Mouse (Mus musculus) liver, adult 2 months (tissue): ENCODE results near the gene Plppr4.

Source experiments
- CTCF ChIP-seq: fragments of 200-500 bp; IDR thresholded peaks from 2 replicates; pipeline ENCODE4 v1.5.1; 2011; ENCODE audit warnings: low read depth, low read length, control low read depth
- POLR2A ChIP-seq: fragments of 200-500 bp; IDR thresholded peaks from 2 replicates; pipeline ENCODE4 v1.6.1; 2011; ENCODE audit warnings: low read length, control low read depth; ENCODE audit not compliant: insufficient read depth; ENCODE audit errors: extremely low read depth

GRCm38 (mm10) chr3:117358981-117359628 is 1.6 kb downstream of the Plppr4 start:
- TF ChIP-seq CTCF, result no peak
- TF ChIP-seq POLR2A, result no peak
